Mouse (Mus musculus): Measurements from ENCODE around the gene Filip1.

The Filip1 gene

GRCm38 (mm10) chr9:79825526-79825925 is 187.1 kb downstream of the Filip1 start:
- CTCF ChIA-PET, result no interaction called here

- CTCF ChIA-PET, result no interaction called here
Measured at GRCm38 (mm10) chr9:79823856-79824255, 188.8 kb downstream of the Filip1 start.

GRCm38 (mm10) chr9:79823438-79823837 is 189.2 kb downstream of the Filip1 start:
- CTCF ChIA-PET, result no interaction called here

GRCm38 (mm10) chr9:79816464-79816863 is 196.2 kb downstream of the Filip1 start:
- CTCF ChIA-PET, result no interaction called here

- CTCF ChIA-PET, result no interaction called here
Measured at GRCm38 (mm10) chr9:79816013-79816412, 196.6 kb downstream of the Filip1 start.

GRCm38 (mm10) chr9:79814592-79814991 is 198.1 kb downstream of the Filip1 start:
- CTCF ChIA-PET, result no interaction called here

- CTCF ChIA-PET, result no interaction called here
Measured at GRCm38 (mm10) chr9:79810969-79811902, 201.4 kb downstream of the Filip1 start.

GRCm38 (mm10) chr9:79810534-79810933 is 202.1 kb downstream of the Filip1 start:
- CTCF ChIA-PET, result no interaction called here

GRCm38 (mm10) chr9:79809411-79809810 is 203.2 kb downstream of the Filip1 start:
- CTCF ChIA-PET, result no interaction called here

- CTCF ChIA-PET, result no interaction called here
Measured at GRCm38 (mm10) chr9:79807178-79807577, 205.5 kb downstream of the Filip1 start.

- CTCF ChIA-PET, result interaction anchor here (1.6 kb wide), 1 partner anchor 13 kb away, joined by 8 read pairs; no protein-coding TSS in a partner anchor
Measured at GRCm38 (mm10) chr9:79806317-79807075, 206.2 kb downstream of the Filip1 start.

- CTCF ChIA-PET, result interaction anchor here (1.6 kb wide), 1 partner anchor 15 kb away, joined by 8 read pairs; no protein-coding TSS in a partner anchor
Measured at GRCm38 (mm10) chr9:79805426-79805825, 207.2 kb downstream of the Filip1 start.

- CTCF ChIA-PET, result no interaction called here
Measured at GRCm38 (mm10) chr9:79796461-79797135, 216.1 kb downstream of the Filip1 start.

- CTCF ChIA-PET, result no interaction called here
Measured at GRCm38 (mm10) chr9:79795076-79795475, 217.6 kb downstream of the Filip1 start.

GRCm38 (mm10) chr9:79792841-79793835 is 219.5 kb downstream of the Filip1 start, which contains the start of gene Tmem30a:
Gene Tmem30a (minus strand): TSS chr9:79793507.
- CTCF ChIA-PET, result no interaction called here

- CTCF ChIA-PET, result no interaction called here
Measured at GRCm38 (mm10) chr9:79785794-79786085, 226.9 kb downstream of the Filip1 start.

- CTCF ChIA-PET, result no interaction called here
Measured at GRCm38 (mm10) chr9:79784934-79785793, 227.5 kb downstream of the Filip1 start.

- CTCF ChIA-PET, result no interaction called here
Measured at GRCm38 (mm10) chr9:79784439-79784838, 228.2 kb downstream of the Filip1 start.

GRCm38 (mm10) chr9:79779354-79779753 is 233.3 kb downstream of the Filip1 start:
- CTCF ChIA-PET, result interaction anchor here (0.9 kb wide), 1 partner anchor 19 kb away, joined by 4 read pairs; the partner anchor contains the start of gene Cox7a2

- CTCF ChIA-PET, result no interaction called here
Measured at GRCm38 (mm10) chr9:79766991-79767545, 245.6 kb downstream of the Filip1 start.
